Mouse (Mus musculus): ENCODE measurements at regions not wholly inside any gene's neighbourhood (a gene's known extent, or its start where the extent isn't known, plus 50 kb on each side); places are given as distances from the start of the nearest gene placed in this dataset.

DNA sequence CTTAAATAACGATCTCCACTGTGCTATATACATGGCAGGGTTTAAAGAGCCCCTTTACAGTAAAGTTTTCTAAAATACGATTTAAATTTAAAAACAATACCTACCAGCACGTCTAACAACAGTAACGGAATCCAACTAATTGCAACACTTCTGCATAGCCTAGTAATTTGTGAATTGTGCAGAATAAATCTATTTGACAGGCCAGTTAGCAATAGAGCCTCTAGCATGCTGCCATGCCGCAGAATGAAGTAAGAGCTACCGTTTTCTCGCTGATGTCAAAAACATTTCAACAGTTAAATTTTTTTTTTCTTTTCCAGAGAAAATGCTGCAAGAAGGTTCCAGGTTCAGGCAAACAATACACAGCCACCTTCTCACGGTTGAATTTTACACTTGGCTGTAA lies 454.0 kb upstream of the Adgrl2 start:
- TF ChIP-seq CTCF (IDR thresholded peaks at IDR 0.05): no peak
- TF ChIP-seq POLR2A (IDR thresholded peaks at IDR 0.05; ENCODE audit: insufficient read depth, low read depth, low read length): no peak
